Comparison of ENCODE assay signal across 8 mouse cellular contexts in the genomic region with DNA sequence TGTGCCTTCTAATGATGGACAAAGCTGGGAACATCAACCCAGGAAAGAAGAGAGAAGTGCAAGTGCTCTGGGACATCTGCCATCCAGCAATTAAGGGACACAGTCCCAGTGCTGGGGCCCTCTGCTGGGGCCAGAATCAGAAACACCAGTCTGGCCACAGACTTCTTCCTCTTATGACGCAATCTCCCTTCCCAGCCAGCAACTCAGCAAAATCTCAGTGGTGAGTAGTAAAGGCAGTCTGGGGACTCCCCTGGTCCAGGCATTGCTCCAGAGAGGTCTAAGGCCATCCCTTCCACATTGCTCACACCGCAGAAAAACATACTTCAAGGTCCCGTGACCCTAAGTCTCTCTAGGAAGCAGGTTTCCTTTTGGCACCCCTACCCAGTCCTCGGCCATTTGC. TPM values are rescaled to one million over a fixed set of nuclear protein-coding genes. Genes with fewer than 3 reads are reported as not detected.
DNase-seq lines count a peak whose midpoint lies in the region; ATAC-seq and TF ChIP-seq lines count a peak whose summit lies in the region.

No protein-coding gene starts in this region.

- peak; percentile 30 for DNase-seq in cerebellum, adult 9-11 months
- peak; percentile 72 for DNase-seq in adrenal gland, adult 2 months
- DNase-seq in liver, postnatal 0 days, result peak; percentile 54

- peak overlapping the region; percentile 73; the same call in 1 of the 2 replicates for H3K9ac ChIP-seq in intestine, embryonic 16.5 days (ENCODE audit: low read depth, low read length)
- H3K9ac ChIP-seq in liver, postnatal 0 days (replicated peaks), result peak overlapping the region; percentile 80; the same call in 1 of the 2 replicates
- peak overlapping the region; percentile 72 for H3K9ac ChIP-seq in neural tube, embryonic 15.5 days (replicated peaks)

- peaks cover 5% of the 10 kb centered on the region for H3K4me1 ChIP-seq in intestine, embryonic 16.5 days (ENCODE audit: control insufficient read depth, insufficient read depth, low read length)
- H3K4me1 ChIP-seq in liver, postnatal 0 days (ENCODE audit: insufficient read depth), result peaks cover 11% of the 10 kb centered on the region
- peaks cover 17% of the 10 kb centered on the region for H3K4me1 ChIP-seq in neural tube, embryonic 15.5 days

- peak; percentile 55; the same call in 1 of the 2 replicates for TF ChIP-seq EP300 in liver, postnatal 0 days (IDR thresholded peaks at IDR 0.05; ENCODE audit: low read depth)

- TF ChIP-seq CTCF in liver, postnatal 0 days (IDR thresholded peaks at IDR 0.05; ENCODE audit: low read depth), result peak; percentile 41

- H3K27me3 ChIP-seq in intestine, embryonic 16.5 days (replicated peaks; ENCODE audit: control insufficient read depth, insufficient read depth, low read length), result no peaks in the 10 kb centered on the region
- no peaks in the 10 kb centered on the region for H3K27me3 ChIP-seq in liver, postnatal 0 days (ENCODE audit: insufficient read depth, low read length)
- no peaks in the 10 kb centered on the region for H3K27me3 ChIP-seq in neural tube, embryonic 15.5 days (replicated peaks)

- no peaks in the 10 kb centered on the region for H3K9me3 ChIP-seq in intestine, embryonic 16.5 days (ENCODE audit: control insufficient read depth, low read length)
- no peaks in the 10 kb centered on the region for H3K9me3 ChIP-seq in liver, postnatal 0 days (ENCODE audit: low read length)
- H3K9me3 ChIP-seq in neural tube, embryonic 15.5 days (replicated peaks), result no peaks in the 10 kb centered on the region

- H3K4me3 ChIP-seq in intestine, embryonic 16.5 days (ENCODE audit: low read length), result peak overlapping the region; percentile 64
- H3K4me3 ChIP-seq in liver, postnatal 0 days (ENCODE audit: low read depth, low read length), result peak overlapping the region; percentile 73
- peak overlapping the region; percentile 77 for H3K4me3 ChIP-seq in neural tube, embryonic 15.5 days (replicated peaks)

- peak overlapping the region; percentile 53 for H3K4me2 ChIP-seq in intestine, embryonic 16.5 days (ENCODE audit: low read depth, low read length)
- H3K4me2 ChIP-seq in liver, postnatal 0 days (ENCODE audit: low read depth, low read length), result peak overlapping the region; percentile 84
- peak overlapping the region; percentile 82 for H3K4me2 ChIP-seq in neural tube, embryonic 15.5 days

- H3K36me3 ChIP-seq in intestine, embryonic 16.5 days (ENCODE audit: control insufficient read depth, insufficient read depth, low read length), result no peaks in the 10 kb centered on the region; the same call in 1 of the 2 replicates
- H3K36me3 ChIP-seq in liver, postnatal 0 days (replicated peaks; ENCODE audit: insufficient read depth, low read length), result no peaks in the 10 kb centered on the region
- peaks cover 9% of the 10 kb centered on the region; the same call in 1 of the 2 replicates for H3K36me3 ChIP-seq in neural tube, embryonic 15.5 days

- 46% methylated on average over 4 of the region's 4 CpGs for WGBS in intestine, embryonic 16.5 days
- 26% methylated on average over 4 of the region's 4 CpGs for WGBS in liver, postnatal 0 days (ENCODE audit: insufficient replicate concordance)
- WGBS in neural tube, embryonic 15.5 days, result 83% methylated on average over 4 of the region's 4 CpGs

- ATAC-seq in cerebellum, adult (ENCODE audit: insufficient number of reproducible peaks, low FRiP score, low TSS enrichment), result no peak
- peak; percentile 93 for ATAC-seq in granulocyte monocyte progenitor cell, adult 5-6 weeks (replicated peaks; ENCODE audit: poor library complexity, severe bottlenecking)
- ATAC-seq in intestine, embryonic 16.5 days, result peak; percentile 86
- ATAC-seq in liver, postnatal 0 days, result peak; percentile 66
- ATAC-seq in neural tube, embryonic 15.5 days (ENCODE audit: low FRiP score), result no peak
- no peak for ATAC-seq in erythroid progenitor cell, adult 5-6 weeks (replicated peaks; ENCODE audit: low FRiP score, poor library complexity, severe bottlenecking)

- peak overlapping the region; percentile 58 for H3K27ac ChIP-seq in intestine, embryonic 16.5 days (ENCODE audit: low read length)
- H3K27ac ChIP-seq in liver, postnatal 0 days (ENCODE audit: low read depth), result peak overlapping the region; percentile 42
- no peak overlapping the region for H3K27ac ChIP-seq in neural tube, embryonic 15.5 days (replicated peaks)

RNA-seq across cellular contexts. Expression of gene Slc38a7, which starts 1.0 kb away (rescaled TPM):
- 10 to 100 TPM; 16.8 to 20.8 TPM for total RNA-seq in adrenal gland, adult 2 months (2021)
- polyA plus RNA-seq in adrenal gland, adult 2 months (2012; rRNA removed), result 26.7 and 34.1 TPM in 2 replicates
- 8.2 and 21.8 TPM in 2 replicates for total RNA-seq in granulocyte monocyte progenitor cell, adult 5-6 weeks (2014; fragmentation: Nextera tagmentation)
- 7.0 and 8.4 TPM in 2 replicates for total RNA-seq in granulocyte monocyte progenitor cell, adult 5-6 weeks (2017)
- 28.1 and 36.3 TPM in 2 replicates for polyA plus RNA-seq in intestine, embryonic 16.5 days (2015; fragmentation: Nextera tagmentation; extraction: Ambion mirVana)
- 7.0 and 9.4 TPM in 2 replicates for polyA plus RNA-seq in liver, postnatal 0 days (2015; fragmentation: Nextera tagmentation; extraction: Ambion mirVana)
- polyA plus RNA-seq in neural tube, embryonic 15.5 days (2015; fragmentation: Nextera tagmentation; extraction: Ambion mirVana), result 21.2 and 23.0 TPM in 2 replicates
- total RNA-seq in erythroid progenitor cell, adult 5-6 weeks (2015; ENCODE audit: low replicate concordance), result 0.72 and 2.9 TPM in 2 replicates
- total RNA-seq in erythroid progenitor cell, adult 5-6 weeks (2017; ENCODE audit: low replicate concordance), result 1.9 and 4.5 TPM in 2 replicates

RNA-seq across cellular contexts. Expression of gene Sap18b, which starts 27.1 kb away (rescaled TPM):
- total RNA-seq in adrenal gland, adult 2 months (2021), result 100 to 1,000 TPM; 178 to 183 TPM
- 25.5 and 27.5 TPM in 2 replicates for polyA plus RNA-seq in adrenal gland, adult 2 months (2012; rRNA removed)
- 28.5 and 140 TPM in 2 replicates for total RNA-seq in granulocyte monocyte progenitor cell, adult 5-6 weeks (2014; fragmentation: Nextera tagmentation)
- total RNA-seq in granulocyte monocyte progenitor cell, adult 5-6 weeks (2017), result 184 and 222 TPM in 2 replicates
- polyA plus RNA-seq in intestine, embryonic 16.5 days (2015; fragmentation: Nextera tagmentation; extraction: Ambion mirVana), result 309 and 333 TPM in 2 replicates
- polyA plus RNA-seq in liver, postnatal 0 days (2015; fragmentation: Nextera tagmentation; extraction: Ambion mirVana), result 281 and 290 TPM in 2 replicates
- polyA plus RNA-seq in neural tube, embryonic 15.5 days (2015; fragmentation: Nextera tagmentation; extraction: Ambion mirVana), result 256 and 276 TPM in 2 replicates
- total RNA-seq in erythroid progenitor cell, adult 5-6 weeks (2015; ENCODE audit: low replicate concordance), result 32.7 and 37.8 TPM in 2 replicates
- total RNA-seq in erythroid progenitor cell, adult 5-6 weeks (2017; ENCODE audit: low replicate concordance), result 71.5 and 165 TPM in 2 replicates

RNA-seq across cellular contexts. Expression of gene Got2, which starts 36.1 kb away (rescaled TPM):
- total RNA-seq in adrenal gland, adult 2 months (2021), result 100 to 1,000 TPM; 131 to 140 TPM
- polyA plus RNA-seq in adrenal gland, adult 2 months (2012; rRNA removed), result 105 and 111 TPM in 2 replicates
- 222 and 244 TPM in 2 replicates for total RNA-seq in granulocyte monocyte progenitor cell, adult 5-6 weeks (2014; fragmentation: Nextera tagmentation)
- total RNA-seq in granulocyte monocyte progenitor cell, adult 5-6 weeks (2017), result 110 and 114 TPM in 2 replicates
- 281 and 283 TPM in 2 replicates for polyA plus RNA-seq in intestine, embryonic 16.5 days (2015; fragmentation: Nextera tagmentation; extraction: Ambion mirVana)
- polyA plus RNA-seq in liver, postnatal 0 days (2015; fragmentation: Nextera tagmentation; extraction: Ambion mirVana), result 299 and 308 TPM in 2 replicates
- 235 and 242 TPM in 2 replicates for polyA plus RNA-seq in neural tube, embryonic 15.5 days (2015; fragmentation: Nextera tagmentation; extraction: Ambion mirVana)
- total RNA-seq in erythroid progenitor cell, adult 5-6 weeks (2015; ENCODE audit: low replicate concordance), result 26.3 and 40.7 TPM in 2 replicates
- 15.7 and 20.7 TPM in 2 replicates for total RNA-seq in erythroid progenitor cell, adult 5-6 weeks (2017; ENCODE audit: low replicate concordance)

RNA-seq across cellular contexts. Expression of gene Cnot1, which starts 45.0 kb away (rescaled TPM):
- 100 to 1,000 TPM; 113 to 193 TPM for total RNA-seq in adrenal gland, adult 2 months (2021)
- 27.6 and 52.4 TPM in 2 replicates for polyA plus RNA-seq in adrenal gland, adult 2 months (2012; rRNA removed)
- total RNA-seq in granulocyte monocyte progenitor cell, adult 5-6 weeks (2014; fragmentation: Nextera tagmentation), result 283 and 320 TPM in 2 replicates
- total RNA-seq in granulocyte monocyte progenitor cell, adult 5-6 weeks (2017), result 99.3 and 113 TPM in 2 replicates
- 44.4 and 46.7 TPM in 2 replicates for polyA plus RNA-seq in intestine, embryonic 16.5 days (2015; fragmentation: Nextera tagmentation; extraction: Ambion mirVana)
- 11.6 and 16.0 TPM in 2 replicates for polyA plus RNA-seq in liver, postnatal 0 days (2015; fragmentation: Nextera tagmentation; extraction: Ambion mirVana)
- 33.8 and 37.8 TPM in 2 replicates for polyA plus RNA-seq in neural tube, embryonic 15.5 days (2015; fragmentation: Nextera tagmentation; extraction: Ambion mirVana)
- total RNA-seq in erythroid progenitor cell, adult 5-6 weeks (2015; ENCODE audit: low replicate concordance), result 224 and 278 TPM in 2 replicates
- 189 and 228 TPM in 2 replicates for total RNA-seq in erythroid progenitor cell, adult 5-6 weeks (2017; ENCODE audit: low replicate concordance)

Comparison
In these comparisons a context has a peak if more than half of its experiments do, and no peak if none do; other contexts are left out.
1. ATAC-seq: peak in granulocyte monocyte progenitor cell, adult 5-6 weeks (single experiment), intestine, embryonic 16.5 days (single experiment) and liver, postnatal 0 days (single experiment); none in cerebellum, adult (single experiment), neural tube, embryonic 15.5 days (single experiment) and erythroid progenitor cell, adult 5-6 weeks (single experiment).
2. Peak in every context shown above with its lines, with median percentiles within 50 percentile points of each other: DNase-seq, H3K4me2 ChIP-seq, H3K4me3 ChIP-seq and H3K9ac ChIP-seq.